Mouse (Mus musculus): Measurements from ENCODE around the gene Slc22a2. TPM values are rescaled to one million over a fixed set of nuclear protein-coding genes. Genes with fewer than 3 reads are reported as not detected.

The Slc22a2 gene
- polyA plus RNA-seq, 1 experiment from 2014 or later: not detected

GRCm38 (mm10) chr17:12639585-12639984 is 55.7 kb downstream of the Slc22a2 start:
- Histone ChIP-seq H3K27me3 (replicated peaks) (no peaks in the 10 kb centered on the region; the same call in 1 of the 2 replicates), H3K36me3 (no peaks in the 10 kb centered on the region), H3K27ac (no peak overlapping the region), H3K4me2 (replicated peaks) (no peak overlapping the region), H3K4me3 (replicated peaks) (no peak overlapping the region), H3K4me1 (replicated peaks) (no peaks in the 10 kb centered on the region), H3K9ac (no peak overlapping the region), H3K9me3 (no peaks in the 10 kb centered on the region)
- 87% methylated on average over 3 of the region's 3 CpGs for WGBS
- no peak for ATAC-seq

- no peaks in the 10 kb centered on the region for H3K9me3 ChIP-seq
- no peaks in the 10 kb centered on the region; the same call in 1 of the 2 replicates for H3K27me3 ChIP-seq (replicated peaks)
- H3K36me3 ChIP-seq: no peaks in the 10 kb centered on the region
- WGBS: 69% methylated on average over 4 of the region's 4 CpGs
- ATAC-seq: no peak
- no peaks in the 10 kb centered on the region for H3K4me1 ChIP-seq (replicated peaks)
- no peak overlapping the region for H3K9ac ChIP-seq
- no peak overlapping the region for H3K4me3 ChIP-seq (replicated peaks)
- no peak overlapping the region for H3K27ac ChIP-seq
- no peak overlapping the region for H3K4me2 ChIP-seq (replicated peaks)
Observed at GRCm38 (mm10) chr17:12641087-12641486, 57.2 kb downstream of the Slc22a2 start.

GRCm38 (mm10) chr17:12645461-12645860 is 61.5 kb downstream of the Slc22a2 start:
- no peak overlapping the region for H3K4me2 ChIP-seq (replicated peaks)
- no peak for ATAC-seq
- H3K4me3 ChIP-seq (replicated peaks): no peak overlapping the region
- no peaks in the 10 kb centered on the region for H3K27me3 ChIP-seq (replicated peaks)
- H3K9ac ChIP-seq: no peak overlapping the region
- no peaks in the 10 kb centered on the region for H3K36me3 ChIP-seq
- H3K27ac ChIP-seq: no peak overlapping the region
- 75% methylated on average over 5 of the region's 5 CpGs for WGBS
- H3K4me1 ChIP-seq (replicated peaks): no peaks in the 10 kb centered on the region
- H3K9me3 ChIP-seq: no peaks in the 10 kb centered on the region

- Histone ChIP-seq H3K4me3 (replicated peaks) (no peak overlapping the region), H3K27ac (no peak overlapping the region), H3K4me1 (replicated peaks) (no peaks in the 10 kb centered on the region), H3K9me3 (no peaks in the 10 kb centered on the region), H3K4me2 (replicated peaks) (no peak overlapping the region), H3K27me3 (replicated peaks) (no peaks in the 10 kb centered on the region), H3K36me3 (no peaks in the 10 kb centered on the region), H3K9ac (no peak overlapping the region)
- no peak for ATAC-seq
- 90% methylated on average over 11 of the region's 11 CpGs for WGBS
Observed at GRCm38 (mm10) chr17:12652604-12653003, 68.7 kb downstream of the Slc22a2 start.

GRCm38 (mm10) chr17:12654061-12654460 is 70.1 kb downstream of the Slc22a2 start:
- no peak for ATAC-seq
- Histone ChIP-seq H3K4me3 (replicated peaks) (no peak overlapping the region), H3K4me1 (replicated peaks) (no peaks in the 10 kb centered on the region), H3K9ac (no peak overlapping the region), H3K27me3 (replicated peaks) (no peaks in the 10 kb centered on the region), H3K9me3 (no peaks in the 10 kb centered on the region), H3K27ac (no peak overlapping the region), H3K36me3 (no peaks in the 10 kb centered on the region), H3K4me2 (replicated peaks) (no peak overlapping the region)
- 84% methylated on average over 3 of the region's 3 CpGs for WGBS

- Histone ChIP-seq H3K36me3 (no peaks in the 10 kb centered on the region), H3K9me3 (no peaks in the 10 kb centered on the region), H3K4me1 (replicated peaks) (no peaks in the 10 kb centered on the region), H3K4me2 (replicated peaks) (no peak overlapping the region), H3K9ac (no peak overlapping the region), H3K27me3 (replicated peaks) (no peaks in the 10 kb centered on the region), H3K4me3 (replicated peaks) (no peak overlapping the region), H3K27ac (no peak overlapping the region)
- ATAC-seq: no peak
- 61% methylated on average over 7 of the region's 7 CpGs for WGBS
Observed at GRCm38 (mm10) chr17:12655826-12656225, 71.9 kb downstream of the Slc22a2 start.

GRCm38 (mm10) chr17:12658784-12659183 is 74.9 kb downstream of the Slc22a2 start:
- ATAC-seq: no peak
- no peak overlapping the region for H3K4me2 ChIP-seq (replicated peaks)
- 81% methylated on average over 7 of the region's 7 CpGs for WGBS
- no peaks in the 10 kb centered on the region for H3K4me1 ChIP-seq (replicated peaks)
- H3K27ac ChIP-seq: no peak overlapping the region
- H3K9ac ChIP-seq: no peak overlapping the region
- H3K9me3 ChIP-seq: no peaks in the 10 kb centered on the region
- no peaks in the 10 kb centered on the region for H3K27me3 ChIP-seq (replicated peaks)
- no peak overlapping the region for H3K4me3 ChIP-seq (replicated peaks)
- no peaks in the 10 kb centered on the region for H3K36me3 ChIP-seq

GRCm38 (mm10) chr17:12659233-12659632 is 75.3 kb downstream of the Slc22a2 start:
- WGBS: 77% methylated on average over 10 of the region's 10 CpGs
- no peak overlapping the region for H3K9ac ChIP-seq
- ATAC-seq: no peak
- H3K36me3 ChIP-seq: no peaks in the 10 kb centered on the region
- no peak overlapping the region for H3K4me2 ChIP-seq (replicated peaks)
- H3K27me3 ChIP-seq (replicated peaks): no peaks in the 10 kb centered on the region
- H3K27ac ChIP-seq: no peak overlapping the region
- H3K9me3 ChIP-seq: no peaks in the 10 kb centered on the region
- no peaks in the 10 kb centered on the region for H3K4me1 ChIP-seq (replicated peaks)
- H3K4me3 ChIP-seq (replicated peaks): no peak overlapping the region

- 74% methylated on average over 13 of the region's 13 CpGs for WGBS
- H3K36me3 ChIP-seq: no peaks in the 10 kb centered on the region
- no peak overlapping the region for H3K9ac ChIP-seq
- H3K4me3 ChIP-seq (replicated peaks): no peak overlapping the region
- H3K4me2 ChIP-seq (replicated peaks): no peak overlapping the region
- no peak overlapping the region for H3K27ac ChIP-seq
- H3K27me3 ChIP-seq (replicated peaks): no peaks in the 10 kb centered on the region
- no peaks in the 10 kb centered on the region for H3K9me3 ChIP-seq
- ATAC-seq: peak; percentile 39; the same call in 1 of the 2 replicates
- H3K4me1 ChIP-seq (replicated peaks): no peaks in the 10 kb centered on the region
Observed at GRCm38 (mm10) chr17:12660572-12661260, 76.8 kb downstream of the Slc22a2 start.

- peaks cover 10% of the 10 kb centered on the region; the same call in 1 of the 2 replicates for H3K4me1 ChIP-seq (replicated peaks)
- no peak overlapping the region for H3K4me3 ChIP-seq (replicated peaks)
- WGBS: 70% methylated on average over 8 of the region's 8 CpGs
- H3K27ac ChIP-seq: no peak overlapping the region
- no peaks in the 10 kb centered on the region for H3K36me3 ChIP-seq
- H3K27me3 ChIP-seq (replicated peaks): no peaks in the 10 kb centered on the region
- ATAC-seq: no peak
- H3K4me2 ChIP-seq (replicated peaks): no peak overlapping the region
- H3K9ac ChIP-seq: no peak overlapping the region
- no peaks in the 10 kb centered on the region for H3K9me3 ChIP-seq
Observed at GRCm38 (mm10) chr17:12664156-12664555, 80.2 kb downstream of the Slc22a2 start.

GRCm38 (mm10) chr17:12668478-12669362 is 84.8 kb downstream of the Slc22a2 start:
- no peaks in the 10 kb centered on the region for H3K9me3 ChIP-seq
- peaks cover 23% of the 10 kb centered on the region; the same call in 1 of the 2 replicates for H3K4me1 ChIP-seq (replicated peaks)
- peak; percentile 32; the same call in 1 of the 2 replicates for ATAC-seq
- no peak overlapping the region for H3K4me2 ChIP-seq (replicated peaks)
- no peak overlapping the region for H3K9ac ChIP-seq
- no peaks in the 10 kb centered on the region for H3K27me3 ChIP-seq (replicated peaks)
- 19% methylated on average over 7 of the region's 7 CpGs for WGBS
- no peak overlapping the region for H3K4me3 ChIP-seq (replicated peaks)
- H3K36me3 ChIP-seq: no peaks in the 10 kb centered on the region
- no peak overlapping the region for H3K27ac ChIP-seq

- Histone ChIP-seq H3K9ac (no peak overlapping the region), H3K4me1 (replicated peaks) (peaks cover 23% of the 10 kb centered on the region; the same call in 1 of the 2 replicates), H3K4me3 (replicated peaks) (no peak overlapping the region), H3K27ac (peak overlapping the region; percentile 68; the same call in 1 of the 2 replicates), H3K27me3 (replicated peaks) (no peaks in the 10 kb centered on the region), H3K9me3 (no peaks in the 10 kb centered on the region), H3K36me3 (no peaks in the 10 kb centered on the region), H3K4me2 (replicated peaks) (no peak overlapping the region)
- ATAC-seq: peak; percentile 37; the same call in 1 of the 2 replicates
Observed at GRCm38 (mm10) chr17:12669363-12669679, 85.4 kb downstream of the Slc22a2 start.
